Mouse (Mus musculus): ENCODE results near the gene Adgrv1.

DNA sequence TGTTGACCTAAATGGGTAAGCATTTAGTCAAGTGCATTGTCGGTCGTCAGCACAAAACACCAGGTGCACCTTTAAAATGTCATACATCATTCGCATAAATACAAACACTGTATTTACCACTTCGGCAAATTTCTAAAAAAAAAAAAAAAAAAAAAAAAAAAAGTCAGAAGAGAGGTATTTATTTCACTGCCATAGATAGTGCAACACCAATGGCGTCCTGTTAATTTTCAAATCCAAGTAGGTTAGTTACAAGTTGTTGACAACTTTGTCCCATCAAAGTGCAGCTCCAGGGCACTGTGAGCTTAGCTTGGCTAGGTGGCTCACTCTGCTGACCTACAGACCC lies 24.0 kb upstream of the Adgrv1 start:
- TF ChIP-seq EP300 (IDR thresholded peaks at IDR 0.05) (no peak), CTCF (IDR thresholded peaks at IDR 0.05) (no peak)
